Mouse (Mus musculus) mesoderm, embryonic 11.5 days (tissue): ENCODE data around the gene Rnf141.

ENCODE experiments used
- DNase-seq: peaks from one replicate; pipeline ENCODE4 v3.0.0-alpha.2; 2012; ENCODE audit warnings: low read depth, low spot score

The Rnf141 gene

GRCm38 (mm10) chr7:110796367-110797051 is 47.7 kb downstream of the Rnf141 start:
- DNase-seq, result no peak

- no peak for DNase-seq
Measured at GRCm38 (mm10) chr7:110794722-110795121, 49.5 kb downstream of the Rnf141 start.

DNA sequence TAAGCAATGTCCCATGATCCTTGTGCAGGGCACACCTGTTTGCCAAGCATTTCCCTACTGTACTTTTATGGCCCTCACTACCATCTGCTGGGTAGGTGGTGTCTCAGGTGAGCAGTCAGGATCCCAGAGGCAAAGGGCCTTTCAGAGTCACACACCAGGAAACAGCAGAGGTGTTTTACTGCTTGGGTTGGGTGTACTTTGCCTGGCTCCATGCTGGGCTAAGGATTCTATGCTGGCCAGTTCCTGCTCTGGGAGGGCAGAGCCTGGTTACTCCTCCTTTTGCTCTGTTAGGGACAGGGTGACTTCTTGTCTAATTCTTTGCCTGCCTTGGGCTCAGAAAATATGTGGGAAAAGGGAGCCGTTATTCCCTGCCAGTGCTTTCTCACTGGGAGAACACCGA is 51.4 kb downstream of the Rnf141 start:
- DNase-seq, result no peak

DNA sequence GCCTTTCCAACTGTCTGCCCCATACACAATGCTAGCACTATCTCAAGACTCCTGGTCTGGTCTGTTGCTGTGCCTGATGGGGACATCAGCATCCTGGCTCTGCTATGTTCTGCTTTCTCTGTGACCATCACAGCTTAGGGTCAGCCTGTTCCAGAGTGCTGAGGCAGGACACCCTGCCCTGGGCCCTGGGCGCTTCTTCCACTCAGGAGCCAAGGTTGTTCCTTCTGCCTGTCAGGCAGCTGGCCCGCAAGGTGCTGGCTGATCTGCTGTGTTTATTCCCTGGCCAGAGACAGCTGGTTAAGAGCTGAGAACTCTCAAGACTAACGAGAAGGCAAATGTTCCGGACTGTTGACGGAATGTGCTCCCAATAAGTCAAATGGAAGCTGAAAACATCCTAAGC is 52.1 kb downstream of the Rnf141 start:
- DNase-seq, result no peak

- DNase-seq, result no peak
Measured at GRCm38 (mm10) chr7:110790878-110791277, 53.4 kb downstream of the Rnf141 start.

GRCm38 (mm10) chr7:110787310-110787709 is 56.9 kb downstream of the Rnf141 start:
- DNase-seq, result no peak

- no peak for DNase-seq
Measured at GRCm38 (mm10) chr7:110785741-110786146, 58.5 kb downstream of the Rnf141 start.

DNA sequence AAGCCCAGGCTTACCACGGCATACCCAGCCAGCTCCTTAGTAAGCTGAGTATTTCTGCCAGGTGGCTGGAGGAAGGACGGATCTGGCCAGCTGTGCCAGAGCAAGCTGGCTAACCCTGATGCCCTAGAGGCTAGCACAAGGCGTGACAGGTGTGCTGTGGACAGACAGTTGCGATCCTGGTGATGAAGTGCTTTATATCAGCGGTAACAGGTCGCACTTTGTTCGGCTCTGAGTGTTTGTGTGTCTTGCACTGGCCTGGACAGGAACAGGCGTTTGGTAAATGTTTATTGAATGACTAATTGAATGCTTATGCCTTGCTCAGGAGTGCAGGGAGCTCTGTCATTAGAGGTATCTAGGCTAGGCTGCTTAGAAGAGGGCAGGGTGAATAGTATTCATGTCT is 59.3 kb downstream of the Rnf141 start:
- DNase-seq, result no peak

GRCm38 (mm10) chr7:110782845-110783478 is 61.3 kb downstream of the Rnf141 start:
- DNase-seq, result no peak

- no peak for DNase-seq
Measured at GRCm38 (mm10) chr7:110782135-110782534, 62.1 kb downstream of the Rnf141 start.

DNA sequence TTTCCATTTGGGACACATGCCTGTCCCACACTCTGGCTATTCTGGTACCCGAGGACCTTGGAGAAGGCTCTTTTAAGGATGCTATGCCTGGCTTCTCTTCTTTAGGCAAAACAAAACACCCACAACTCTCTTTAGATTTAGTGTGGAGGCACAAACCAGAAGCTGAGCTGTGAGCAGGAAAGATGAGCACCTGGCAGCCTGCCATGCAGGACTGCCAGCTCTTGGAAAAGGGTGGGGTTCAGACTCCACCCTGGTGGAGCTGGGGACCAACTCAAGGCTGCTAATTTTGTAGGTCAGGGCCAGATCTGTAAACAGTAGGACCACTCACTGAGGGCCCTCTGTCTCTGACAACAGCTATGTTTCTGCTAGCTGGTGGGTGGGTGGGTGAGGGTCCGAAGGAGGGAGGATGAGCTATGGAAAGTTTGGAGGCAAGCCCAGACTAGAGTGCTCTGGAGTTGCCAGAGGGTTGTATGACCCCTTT is 63.0 kb downstream of the Rnf141 start:
- no peak for DNase-seq

DNA sequence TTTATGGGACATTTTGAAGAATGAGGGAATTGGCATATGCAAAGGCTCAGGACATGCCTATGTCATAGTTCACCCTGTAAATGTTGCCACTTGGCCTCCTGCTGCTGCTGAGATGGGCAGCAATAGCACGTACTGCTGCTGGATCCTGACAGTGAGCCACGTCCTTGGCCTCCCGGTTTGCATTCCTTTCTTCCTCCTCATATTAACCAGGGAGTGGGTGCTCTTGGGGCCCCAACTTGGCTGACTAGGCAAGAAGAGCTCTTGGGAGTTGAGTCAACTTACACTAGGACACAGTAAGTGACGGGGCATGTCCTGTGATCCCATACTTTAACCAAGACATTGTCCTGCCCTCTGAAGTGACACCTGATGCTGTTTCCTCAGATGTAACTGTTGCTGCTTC is 63.7 kb downstream of the Rnf141 start:
- no peak for DNase-seq

- DNase-seq, result no peak
Measured at GRCm38 (mm10) chr7:110779605-110780111, 64.6 kb downstream of the Rnf141 start.

DNA sequence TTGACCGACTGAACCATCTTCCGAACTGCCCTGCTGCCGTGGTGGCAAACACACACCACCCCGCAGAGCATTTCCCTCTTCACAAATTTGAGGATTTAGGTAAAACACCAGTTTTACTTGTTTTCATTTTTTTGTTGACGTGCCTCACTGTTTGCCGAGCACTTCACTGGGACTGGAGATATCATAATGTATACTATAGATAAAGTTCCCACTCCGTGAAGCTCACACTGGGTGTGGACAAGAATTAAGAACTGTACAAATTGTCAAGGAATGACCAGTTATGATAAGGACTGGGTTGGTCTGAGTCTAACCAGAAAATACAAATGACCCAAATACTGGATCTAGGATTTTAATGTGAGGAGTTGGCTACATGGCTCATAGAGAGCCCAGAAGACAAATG is 65.3 kb downstream of the Rnf141 start:
- no peak for DNase-seq

GRCm38 (mm10) chr7:110777146-110778001 is 66.9 kb downstream of the Rnf141 start:
- DNase-seq, result no peak

GRCm38 (mm10) chr7:110774674-110775073 is 69.6 kb downstream of the Rnf141 start:
- DNase-seq, result no peak

GRCm38 (mm10) chr7:110774077-110774476 is 70.2 kb downstream of the Rnf141 start:
- DNase-seq, result no peak

DNA sequence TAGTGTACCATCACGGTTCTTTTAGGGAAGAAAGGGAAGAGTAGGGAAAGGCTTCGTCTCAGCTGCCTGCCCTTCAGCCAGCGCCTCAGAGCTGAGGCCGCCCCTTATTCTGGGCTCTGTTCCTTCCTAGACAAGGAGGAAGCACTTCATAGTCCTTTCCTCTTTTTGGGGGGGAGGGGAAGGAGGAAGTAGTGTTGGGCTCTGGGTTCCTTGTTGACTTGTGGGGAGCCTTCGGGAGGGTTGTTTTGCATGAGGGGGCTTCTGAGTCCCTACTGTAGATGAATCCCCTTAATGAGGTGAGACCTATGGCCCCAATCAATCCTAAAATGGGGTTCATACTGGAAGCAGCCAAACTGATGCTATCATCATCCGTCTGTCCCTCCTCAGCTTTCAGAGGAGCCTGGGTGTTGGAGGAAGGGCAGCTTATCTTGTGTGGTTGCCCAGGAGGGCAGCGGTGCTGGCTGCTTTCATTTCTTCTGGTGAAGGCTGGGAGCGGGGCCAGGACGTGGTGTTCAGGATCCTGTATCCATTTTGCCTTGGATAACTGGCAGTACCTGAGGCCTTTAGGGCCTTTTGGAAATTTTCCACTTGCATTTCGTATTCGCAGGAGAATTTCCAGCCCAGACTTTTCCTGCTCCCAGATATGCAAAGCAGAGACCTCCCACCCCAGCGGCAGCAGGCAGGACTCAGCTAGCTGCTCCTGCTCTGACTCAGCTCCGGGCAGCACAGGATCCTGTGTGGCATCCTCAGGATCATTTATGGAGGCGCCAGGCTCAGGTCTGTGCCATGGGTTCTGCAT is 70.9 kb downstream of the Rnf141 start:
- no peak for DNase-seq

GRCm38 (mm10) chr7:110772343-110772742 is 71.9 kb downstream of the Rnf141 start:
- no peak for DNase-seq

DNA sequence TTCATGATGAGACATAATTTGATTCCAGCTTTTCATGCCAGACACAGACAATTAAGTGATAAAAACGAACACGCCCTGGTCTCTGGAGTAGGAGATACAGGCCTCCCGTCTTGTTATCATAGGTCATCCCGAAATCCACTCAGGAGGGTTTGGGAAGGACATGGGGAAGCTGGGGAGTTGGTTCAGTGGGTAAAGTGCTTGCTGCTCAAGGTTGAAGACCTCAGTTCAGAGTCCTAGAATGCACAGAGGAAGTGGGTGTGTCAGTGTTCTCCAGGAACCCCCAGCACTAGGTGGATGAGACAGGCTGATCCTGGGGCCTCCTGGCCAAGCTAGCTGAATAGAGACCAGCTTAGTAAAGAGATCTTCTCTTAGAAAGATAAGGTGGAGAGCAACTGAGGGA is 73.3 kb downstream of the Rnf141 start:
- no peak for DNase-seq

GRCm38 (mm10) chr7:110769094-110769493 is 75.2 kb downstream of the Rnf141 start:
- DNase-seq, result no peak
